Mouse (Mus musculus) midbrain, embryonic 11.5 days (tissue): ENCODE data around the gene Fbxw19. TPM values are rescaled to one million over a fixed set of nuclear protein-coding genes. Genes with fewer than 3 reads are reported as not detected.
"Not testable (repeated sequence)": the region's sequence is repeated elsewhere in the genome, so short reads cannot be mapped to it uniquely, and the experiment has no call there.

ENCODE experiments used
- ATAC-seq: fragments of 200-750 bp; cut with Nextera tagmentation; 2 replicates; pipeline ENCODE4 v1.8.0; 2017; ENCODE audit warnings: moderate TSS enrichment, moderate library complexity; ENCODE audit not compliant: low FRiP score
- DNase-seq: peaks from one replicate; pipeline ENCODE4 v3.0.0; 2015; ENCODE audit warnings: low spot score; ENCODE audit errors: missing footprints
- H3K27ac ChIP-seq: fragments of 300-500 bp; sonication (generic); 2 replicates; pipeline ENCODE4 v1.5.1; 2014; ENCODE audit warnings: low read depth, low read length
- H3K27me3 ChIP-seq: fragments of 300-500 bp; sonication (generic); 2 replicates; pipeline ENCODE4 v1.6.1; 2014; ENCODE audit warnings: mild to moderate bottlenecking, low read length, moderate library complexity, mixed read lengths; ENCODE audit not compliant: control insufficient read depth, insufficient read depth
- H3K36me3 ChIP-seq: fragments of 300-500 bp; sonication (generic); 2 replicates; pipeline ENCODE4 v1.6.1; 2014; ENCODE audit warnings: mild to moderate bottlenecking, low read length, moderate library complexity, mixed read lengths; ENCODE audit not compliant: control insufficient read depth, insufficient read depth
- H3K4me1 ChIP-seq: fragments of 300-500 bp; sonication (generic); 2 replicates; pipeline ENCODE4 v1.6.1; 2014; ENCODE audit warnings: low read length; ENCODE audit not compliant: control insufficient read depth, insufficient read depth
- H3K4me2 ChIP-seq: fragments of 300-500 bp; sonication (generic); 2 replicates; pipeline ENCODE4 v1.6.1; 2014; ENCODE audit warnings: mild to moderate bottlenecking, moderate library complexity
- H3K4me3 ChIP-seq: fragments of 300-500 bp; sonication (generic); 2 replicates; pipeline ENCODE4 v1.5.1; 2014; ENCODE audit warnings: low read depth, low read length
- H3K9ac ChIP-seq: fragments of 300-500 bp; sonication (generic); 2 replicates; pipeline ENCODE4 v1.6.1; 2014; ENCODE audit warnings: low read length
- H3K9me3 ChIP-seq: fragments of 300-500 bp; sonication (generic); 2 replicates; pipeline ENCODE4 v1.6.1; 2016; ENCODE audit warnings: low read length; ENCODE audit not compliant: control insufficient read depth
- WGBS: fragments of 180-500 bp; shearing (Covaris S2); extraction: QIAGEN DNeasy Blood & Tissue Kit; methylation state at CpG from one replicate; pipeline ENCODE4 v1.1.7; 2014; 5-methylcytosine and 5-hydroxymethylcytosine counted together
- polyA plus RNA-seq: library from polyadenylated mRNA; unstranded; fragments of >200 nt; fragmentation: Nextera tagmentation; extraction: Ambion mirVana; gene quantifications from 2 replicates; pipeline ENCODE4 v1.2.1, GENCODE M21; 2014

Fbxw19 gene
- not detected in 2 replicates for polyA plus RNA-seq

GRCm38 (mm10) chr9:109495775-109496174 lies at the start of gene Fbxw19:
Fbxw19 (minus strand) TSS chr9:109495875.
- 68% methylated on average over 1 of the region's 1 CpGs for WGBS

DNA sequence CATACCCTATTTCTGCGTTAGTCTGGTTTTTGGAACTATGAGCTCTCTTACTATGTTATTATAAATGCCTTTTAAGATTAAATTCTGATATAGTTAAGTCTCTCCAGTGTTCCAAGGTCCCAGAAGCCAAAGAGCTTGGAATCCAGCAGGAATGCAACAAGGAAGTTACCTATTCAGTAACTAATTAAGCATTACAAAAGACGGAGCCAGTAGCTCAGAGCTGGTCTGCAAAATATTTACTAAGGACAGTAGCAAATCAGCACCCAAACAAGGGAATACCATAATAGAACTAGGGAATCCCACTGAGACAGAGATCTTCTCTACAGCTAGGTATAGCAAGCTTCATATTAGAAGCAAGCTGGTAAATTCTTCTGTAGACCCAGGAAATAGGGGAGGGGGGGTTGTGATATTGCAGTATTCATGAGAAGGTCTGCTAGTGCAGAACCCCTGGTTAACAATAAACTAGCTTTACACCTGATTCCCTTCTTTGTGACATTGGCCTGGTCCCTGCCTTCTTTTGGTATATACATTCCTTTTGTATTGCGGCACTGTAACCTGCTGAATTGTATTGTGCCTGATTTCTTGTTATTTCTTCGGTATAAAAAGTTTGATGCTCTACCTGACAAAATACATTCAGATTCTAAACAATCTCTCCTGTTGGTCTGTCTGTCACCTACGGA lies 27.9 kb upstream of the Fbxw19 start:
- 82% methylated on average over 5 of the region's 5 CpGs for WGBS
- Histone ChIP-seq H3K4me3 (no peak overlapping the region), H3K27me3 (no peaks in the 10 kb centered on the region), H3K4me1 (no peaks in the 10 kb centered on the region), H3K36me3 (no peaks in the 10 kb centered on the region), H3K27ac (no peak overlapping the region), H3K9ac (no peak overlapping the region), H3K9me3 (no peaks in the 10 kb centered on the region), H3K4me2 (no peak overlapping the region)
- no peak for ATAC-seq
- DNase-seq = no peak

More at GRCm38 (mm10) chr9:109495775-109496174, at the start of gene Fbxw19:
- H3K9me3 ChIP-seq, H3K4me3 ChIP-seq, H3K4me2 ChIP-seq, ATAC-seq, H3K27me3 ChIP-seq, H3K27ac ChIP-seq, H3K36me3 ChIP-seq, DNase-seq, H3K4me1 ChIP-seq, H3K9ac ChIP-seq: not testable (repeated sequence)

DNA sequence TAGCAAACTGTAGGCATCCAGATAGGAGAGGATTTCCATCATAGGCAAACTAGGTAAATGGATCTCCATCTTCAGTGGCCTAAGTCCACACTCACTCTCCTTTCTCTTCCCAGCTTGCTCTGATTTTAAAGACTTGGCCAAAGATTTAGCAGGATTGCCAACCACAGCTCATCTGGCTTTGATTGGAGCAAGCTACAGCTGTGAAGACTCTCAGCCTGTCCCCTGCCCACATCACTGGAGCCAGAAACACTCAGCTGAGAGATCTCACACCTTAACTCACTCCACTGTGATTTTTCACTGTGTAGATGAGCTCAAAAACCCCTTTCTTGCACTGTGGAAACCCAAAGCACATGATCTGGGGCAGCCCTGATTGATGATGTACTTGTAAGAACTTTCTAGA lies 46.6 kb downstream of the Fbxw19 start, which contains the start of gene Fbxw16:
Fbxw16 (minus strand) TSS at position 101 of the 400 bp plus-strand sequence.
- H3K4me2 ChIP-seq = no peak within 1 kb of the TSS
- H3K36me3 ChIP-seq = no peaks in the 10 kb centered on the region
- H3K27me3 ChIP-seq = no peaks in the 10 kb centered on the region
- ATAC-seq = no peak
- H3K9ac ChIP-seq = no peak within 1 kb of the TSS
- H3K27ac ChIP-seq = no peak within 1 kb of the TSS
- H3K9me3 ChIP-seq = no peaks in the 10 kb centered on the region
- H3K4me3 ChIP-seq = no peak within 1 kb of the TSS
- no peak for DNase-seq
- no peaks in the 10 kb centered on the region for H3K4me1 ChIP-seq

- Histone ChIP-seq H3K36me3 (no peaks in the 10 kb centered on the region), H3K27me3 (no peaks in the 10 kb centered on the region), H3K4me1 (no peaks in the 10 kb centered on the region), H3K4me3 (no peak overlapping the region), H3K9ac (no peak overlapping the region), H3K27ac (no peak overlapping the region), H3K4me2 (no peak overlapping the region), H3K9me3 (no peaks in the 10 kb centered on the region)
- ATAC-seq (no peak), DNase-seq (no peak)
- WGBS = 91% methylated on average over 1 of the region's 1 CpGs
Observed at GRCm38 (mm10) chr9:109432956-109433355, 62.7 kb downstream of the Fbxw19 start.

Other genes with a start within 250 kb of the Fbxw19 start
- gene Fbxw14, start 208.2 kb downstream of the Fbxw19 start, polyA plus RNA-seq = not detected in 2 replicates
- not detected in 2 replicates for gene Fbxw28, start 156.2 kb downstream of the Fbxw19 start, polyA plus RNA-seq
- gene Fbxw22, start 91.6 kb downstream of the Fbxw19 start, polyA plus RNA-seq = not detected in 2 replicates
- gene Fbxw16, start 46.7 kb downstream of the Fbxw19 start, polyA plus RNA-seq = 0.10 TPM in 1 of 2 replicates, not detected in the other
- gene Fbxw15, start 72.4 kb upstream of the Fbxw19 start, polyA plus RNA-seq = not detected in 2 replicates
- gene Fbxw24, start 130.2 kb upstream of the Fbxw19 start, polyA plus RNA-seq = not detected in 2 replicates
- not detected in 2 replicates for gene Fbxw25, start 168.8 kb upstream of the Fbxw19 start, polyA plus RNA-seq
- gene Fbxw18, start 206.8 kb upstream of the Fbxw19 start, polyA plus RNA-seq = not detected in 2 replicates